Mouse (Mus musculus) hematopoietic multipotent progenitor cell, adult 10-12 weeks (in vitro differentiated cells): ENCODE results near the gene G3bp2. TPM values are rescaled to one million over a fixed set of nuclear protein-coding genes. Genes with fewer than 3 reads are reported as not detected.

Source experiments
- polyA plus RNA-seq: library from polyadenylated mRNA; stranded (reverse); fragments of >175 nt; gene quantifications from 2 replicates; pipeline ENCODE4 v1.2.3, GENCODE M21; 2012; ENCODE audit warnings: low replicate concordance

The G3bp2 gene
- polyA plus RNA-seq, result 16.5 and 19.7 TPM in 2 replicates

GRCm38 (mm10) chr5:92083417-92084038 is at the start of gene G3bp2:
Gene G3bp2, minus strand, starts transcription at chr5:92083719.

GRCm38 (mm10) chr5:92043783-92044182 is 39.7 kb downstream of the G3bp2 start, which contains the start of gene Cdkl2:
Gene Cdkl2, minus strand, starts transcription at chr5:92043883.

Other genes with a start within 250 kb of the G3bp2 start
- gene Rchy1, start 120.7 kb downstream of the G3bp2 start, polyA plus RNA-seq, result 14.4 and 21.3 TPM in 2 replicates
- gene Odaph, start 96.2 kb downstream of the G3bp2 start, polyA plus RNA-seq, result 0.34 TPM in 1 of 2 replicates, not detected in the other
- 0.13 and 0.58 TPM in 2 replicates for gene Cdkl2, start 39.8 kb downstream of the G3bp2 start, polyA plus RNA-seq
- gene Uso1, start 54.2 kb upstream of the G3bp2 start, polyA plus RNA-seq, result 6.1 and 37.8 TPM in 2 replicates
- gene U90926, start 131.7 kb upstream of the G3bp2 start, polyA plus RNA-seq, result not detected in 2 replicates
- gene Ppef2, start 172.6 kb upstream of the G3bp2 start, polyA plus RNA-seq, result 0.18 TPM in 1 of 2 replicates, not detected in the other
- gene Naaa, start 194.5 kb upstream of the G3bp2 start, polyA plus RNA-seq, result 43.7 and 90.0 TPM in 2 replicates
- gene Sdad1, start 226.8 kb upstream of the G3bp2 start, polyA plus RNA-seq, result 25.8 and 35.6 TPM in 2 replicates
- 1.4 and 4.7 TPM in 2 replicates for gene Cxcl9, start 244.4 kb upstream of the G3bp2 start, polyA plus RNA-seq
- 0.28 TPM in 1 of 2 replicates, not detected in the other for gene Art3, start 248.1 kb upstream of the G3bp2 start, polyA plus RNA-seq